Mouse (Mus musculus): ENCODE results near the gene Kifc1. TPM values are rescaled to one million over a fixed set of nuclear protein-coding genes. Genes with fewer than 3 reads are reported as not detected.
A peak's percentile ranks its signal among the peaks of the same experiment; 100 is the strongest.

Kifc1 gene
- 4.5 and 5.4 TPM in 2 replicates for polyA plus RNA-seq (2014; fragmentation: Nextera tagmentation; extraction: Ambion mirVana)

DNA sequence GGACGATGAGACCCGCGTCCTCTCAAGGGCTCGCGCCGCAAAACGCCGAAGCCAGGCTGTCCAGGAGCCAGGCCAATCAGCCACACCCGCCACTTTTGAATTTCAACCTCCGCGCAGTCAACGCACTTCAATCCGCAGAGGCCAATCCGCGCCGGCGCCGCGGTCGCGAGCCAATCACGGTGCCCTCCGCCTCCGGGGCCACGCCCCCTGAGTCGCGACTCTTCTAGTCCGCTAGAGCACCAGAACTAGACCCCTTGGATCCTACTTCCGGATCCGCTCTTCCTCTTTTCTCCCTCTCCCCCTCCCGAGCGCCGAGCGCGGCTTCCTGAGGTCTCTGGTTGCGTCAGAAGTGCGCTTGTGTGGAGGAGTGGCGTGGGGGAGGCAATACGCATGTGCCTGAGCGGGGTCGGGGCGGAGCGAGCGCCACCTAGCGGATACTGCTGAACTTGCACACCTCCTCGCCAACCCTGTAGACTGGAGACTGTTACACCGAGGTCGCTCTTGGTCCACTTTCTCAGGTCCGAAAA lies at the start of gene Kifc1:
TSS of gene Kifc1 (minus strand) at position 129 of the 527 bp plus-strand sequence.
- peaks cover 15% of the 10 kb centered on the region for H3K36me3 ChIP-seq (ENCODE audit: control insufficient read depth, insufficient read depth, low read length)
- H3K9me3 ChIP-seq (ENCODE audit: control insufficient read depth, low read length) = no peaks in the 10 kb centered on the region
- peaks cover 0 to 2% of the 10 kb centered on the region in 2 experiments; a peak in 3 of 4 replicates for H3K4me1 ChIP-seq (ENCODE audit: control insufficient read depth in 2 of 2, insufficient read depth in 2 of 2, low read length in 2 of 2)
- peak; percentile 99 for ATAC-seq (ENCODE audit: insufficient number of reproducible peaks, insufficient read depth, low FRiP score, low read depth)
- peak within 1 kb of the TSS; percentile 79 for H3K9ac ChIP-seq (ENCODE audit: low read length)
- under 1% methylated on average over 49 of the region's 49 CpGs for WGBS
- peak within 1 kb of the TSS; percentile 64 to 66 for H3K4me3 ChIP-seq (ENCODE audit: control insufficient read depth in 1 of 2, insufficient read depth in 1 of 2, low read depth in 1 of 2, low read length in 2 of 2)
- no peaks in the 10 kb centered on the region for H3K27me3 ChIP-seq (ENCODE audit: control insufficient read depth, insufficient read depth, low read length)
- peak within 1 kb of the TSS; percentile 51 to 59; a peak in 2 of 4 replicates for H3K27ac ChIP-seq (replicated peaks in 1 of 2; ENCODE audit: control insufficient read depth in 1 of 2, insufficient read depth in 1 of 2, low read depth in 2 of 2, low read length in 2 of 2)
- peak within 1 kb of the TSS; percentile 69 for H3K4me2 ChIP-seq (ENCODE audit: low read length)

- ATAC-seq (ENCODE audit: insufficient number of reproducible peaks, insufficient read depth, low FRiP score, low read depth) = no peak
- Histone ChIP-seq H3K27ac (replicated peaks in 1 of 2; ENCODE audit: control insufficient read depth in 1 of 2, insufficient read depth in 1 of 2, low read depth in 2 of 2, low read length in 2 of 2) (no peak overlapping the region), H3K9me3 (ENCODE audit: control insufficient read depth, low read length) (no peaks in the 10 kb centered on the region), H3K36me3 (ENCODE audit: control insufficient read depth, insufficient read depth, low read length) (peaks cover 57% of the 10 kb centered on the region), H3K4me1 (ENCODE audit: control insufficient read depth in 2 of 2, insufficient read depth in 2 of 2, low read length in 2 of 2) (peaks cover 8 to 19% of the 10 kb centered on the region in 2 experiments), H3K9ac (ENCODE audit: low read length) (no peak overlapping the region), H3K4me2 (ENCODE audit: low read length) (no peak overlapping the region), H3K27me3 (ENCODE audit: control insufficient read depth, insufficient read depth, low read length) (no peaks in the 10 kb centered on the region), H3K4me3 (ENCODE audit: control insufficient read depth in 1 of 2, insufficient read depth in 1 of 2, low read depth in 1 of 2, low read length in 2 of 2) (no peak overlapping the region)
- WGBS = 74% methylated on average over 11 of the region's 11 CpGs
Observed at GRCm38 (mm10) chr17:33938783-33939182, 48.3 kb upstream of the Kifc1 start.

GRCm38 (mm10) chr17:33936993-33937392 lies 46.5 kb upstream of the Kifc1 start:
- H3K4me2 ChIP-seq (ENCODE audit: low read length) = no peak overlapping the region
- H3K4me1 ChIP-seq (ENCODE audit: control insufficient read depth in 2 of 2, insufficient read depth in 2 of 2, low read length in 2 of 2) = peaks cover 8 to 19% of the 10 kb centered on the region in 2 experiments
- H3K9me3 ChIP-seq (ENCODE audit: control insufficient read depth, low read length) = no peaks in the 10 kb centered on the region
- H3K4me3 ChIP-seq (ENCODE audit: control insufficient read depth in 1 of 2, insufficient read depth in 1 of 2, low read depth in 1 of 2, low read length in 2 of 2) = no peak overlapping the region
- 87% methylated on average over 15 of the region's 15 CpGs for WGBS
- H3K9ac ChIP-seq (ENCODE audit: low read length) = no peak overlapping the region
- H3K36me3 ChIP-seq (ENCODE audit: control insufficient read depth, insufficient read depth, low read length) = peaks cover 63% of the 10 kb centered on the region
- H3K27me3 ChIP-seq (ENCODE audit: control insufficient read depth, insufficient read depth, low read length) = no peaks in the 10 kb centered on the region
- no peak for ATAC-seq (ENCODE audit: insufficient number of reproducible peaks, insufficient read depth, low FRiP score, low read depth)
- H3K27ac ChIP-seq (replicated peaks in 1 of 2; ENCODE audit: control insufficient read depth in 1 of 2, insufficient read depth in 1 of 2, low read depth in 2 of 2, low read length in 2 of 2) = no peak overlapping the region

DNA sequence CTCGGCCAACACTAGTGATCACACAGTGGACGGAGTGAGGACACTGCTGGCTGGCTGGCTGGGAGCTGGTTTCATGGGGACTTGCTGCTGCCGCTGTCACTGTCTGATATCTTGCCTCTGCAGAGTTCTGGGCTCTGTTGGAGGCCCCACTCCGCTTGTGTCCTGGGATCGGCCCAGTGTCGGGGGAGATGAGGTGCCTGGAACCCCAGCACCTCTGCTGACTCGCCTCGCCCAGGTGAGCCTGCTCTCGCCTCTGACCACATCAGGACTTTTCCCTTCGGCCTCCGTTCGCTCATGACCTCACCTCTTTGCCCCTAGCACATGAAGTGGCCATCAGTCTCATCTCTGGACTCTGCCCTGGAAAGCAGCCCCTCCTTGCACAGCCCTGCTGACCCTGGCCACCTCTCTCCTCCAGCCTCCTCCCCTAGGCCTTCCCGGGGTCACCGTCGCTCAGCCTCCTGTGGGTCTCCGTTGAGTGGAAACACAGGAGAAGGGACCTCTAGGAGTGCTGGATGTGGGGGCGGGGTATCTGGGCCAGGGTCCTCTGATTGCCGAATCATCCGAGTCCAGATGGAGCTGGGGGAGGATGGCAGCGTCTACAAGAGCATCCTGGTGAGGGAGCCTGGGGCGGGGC lies 45.1 kb upstream of the Kifc1 start:
- Histone ChIP-seq H3K4me3 (ENCODE audit: control insufficient read depth in 1 of 2, insufficient read depth in 1 of 2, low read depth in 1 of 2, low read length in 2 of 2) (no peak overlapping the region), H3K27me3 (ENCODE audit: control insufficient read depth, insufficient read depth, low read length) (no peaks in the 10 kb centered on the region), H3K4me2 (ENCODE audit: low read length) (no peak overlapping the region), H3K9ac (ENCODE audit: low read length) (no peak overlapping the region), H3K36me3 (ENCODE audit: control insufficient read depth, insufficient read depth, low read length) (peaks cover 66% of the 10 kb centered on the region), H3K27ac (replicated peaks in 1 of 2; ENCODE audit: control insufficient read depth in 1 of 2, insufficient read depth in 1 of 2, low read depth in 2 of 2, low read length in 2 of 2) (no peak overlapping the region), H3K4me1 (ENCODE audit: control insufficient read depth in 2 of 2, insufficient read depth in 2 of 2, low read length in 2 of 2) (peaks cover 11 to 19% of the 10 kb centered on the region in 2 experiments; a peak in 3 of 4 replicates), H3K9me3 (ENCODE audit: control insufficient read depth, low read length) (no peaks in the 10 kb centered on the region)
- WGBS = 82% methylated on average over 21 of the region's 21 CpGs
- no peak for ATAC-seq (ENCODE audit: insufficient number of reproducible peaks, insufficient read depth, low FRiP score, low read depth)

- H3K4me3 ChIP-seq (ENCODE audit: control insufficient read depth in 1 of 2, insufficient read depth in 1 of 2, low read depth in 1 of 2, low read length in 2 of 2) = no peak overlapping the region
- peaks cover 8 to 18% of the 10 kb centered on the region in 2 experiments; a peak in 3 of 4 replicates for H3K4me1 ChIP-seq (ENCODE audit: control insufficient read depth in 2 of 2, insufficient read depth in 2 of 2, low read length in 2 of 2)
- no peaks in the 10 kb centered on the region for H3K27me3 ChIP-seq (ENCODE audit: control insufficient read depth, insufficient read depth, low read length)
- H3K9ac ChIP-seq (ENCODE audit: low read length) = no peak overlapping the region
- H3K9me3 ChIP-seq (ENCODE audit: control insufficient read depth, low read length) = no peaks in the 10 kb centered on the region
- peaks cover 56% of the 10 kb centered on the region for H3K36me3 ChIP-seq (ENCODE audit: control insufficient read depth, insufficient read depth, low read length)
- H3K4me2 ChIP-seq (ENCODE audit: low read length) = no peak overlapping the region
- no peak for ATAC-seq (ENCODE audit: insufficient number of reproducible peaks, insufficient read depth, low FRiP score, low read depth)
- WGBS = 91% methylated on average over 15 of the region's 15 CpGs
- H3K27ac ChIP-seq (replicated peaks in 1 of 2; ENCODE audit: control insufficient read depth in 1 of 2, insufficient read depth in 1 of 2, low read depth in 2 of 2, low read length in 2 of 2) = no peak overlapping the region
Observed at GRCm38 (mm10) chr17:33932970-33933369, 42.5 kb upstream of the Kifc1 start.

- Histone ChIP-seq H3K4me1 (ENCODE audit: control insufficient read depth in 2 of 2, insufficient read depth in 2 of 2, low read length in 2 of 2) (peaks cover 8 to 18% of the 10 kb centered on the region in 2 experiments; a peak in 3 of 4 replicates), H3K9me3 (ENCODE audit: control insufficient read depth, low read length) (no peaks in the 10 kb centered on the region), H3K4me3 (ENCODE audit: control insufficient read depth in 1 of 2, insufficient read depth in 1 of 2, low read depth in 1 of 2, low read length in 2 of 2) (no peak overlapping the region), H3K27ac (replicated peaks in 1 of 2; ENCODE audit: control insufficient read depth in 1 of 2, insufficient read depth in 1 of 2, low read depth in 2 of 2, low read length in 2 of 2) (no peak overlapping the region), H3K36me3 (ENCODE audit: control insufficient read depth, insufficient read depth, low read length) (peaks cover 53% of the 10 kb centered on the region), H3K9ac (ENCODE audit: low read length) (no peak overlapping the region), H3K4me2 (ENCODE audit: low read length) (no peak overlapping the region), H3K27me3 (ENCODE audit: control insufficient read depth, insufficient read depth, low read length) (no peaks in the 10 kb centered on the region)
- WGBS = 86% methylated on average over 14 of the region's 14 CpGs
- ATAC-seq (ENCODE audit: insufficient number of reproducible peaks, insufficient read depth, low FRiP score, low read depth) = no peak
Observed at GRCm38 (mm10) chr17:33932448-33932847, 42.0 kb upstream of the Kifc1 start.

DNA sequence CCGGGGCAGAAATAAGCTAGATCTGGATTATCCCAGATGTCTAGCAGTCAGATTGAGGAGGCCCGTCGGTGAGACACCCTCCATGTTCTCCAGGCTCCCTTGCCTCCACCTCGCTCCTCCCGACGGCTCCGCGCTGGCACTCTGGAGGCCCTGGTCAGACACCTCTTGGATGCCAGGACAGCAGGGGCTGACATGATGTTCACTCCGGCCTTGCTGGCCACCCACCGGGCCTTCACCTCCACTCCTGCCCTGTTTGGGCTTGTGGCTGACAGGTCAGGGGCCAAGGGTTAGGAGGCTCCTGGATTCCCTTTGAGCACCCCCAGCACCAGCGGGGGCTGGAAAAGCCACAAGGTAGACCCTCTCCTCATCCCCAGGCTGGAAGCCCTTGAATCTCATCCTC lies 41.5 kb upstream of the Kifc1 start:
- H3K9ac ChIP-seq (ENCODE audit: low read length) = no peak overlapping the region
- peaks cover 8 to 18% of the 10 kb centered on the region in 2 experiments; a peak in 3 of 4 replicates for H3K4me1 ChIP-seq (ENCODE audit: control insufficient read depth in 2 of 2, insufficient read depth in 2 of 2, low read length in 2 of 2)
- 91% methylated on average over 11 of the region's 11 CpGs for WGBS
- no peak overlapping the region for H3K4me2 ChIP-seq (ENCODE audit: low read length)
- no peak overlapping the region for H3K27ac ChIP-seq (replicated peaks in 1 of 2; ENCODE audit: control insufficient read depth in 1 of 2, insufficient read depth in 1 of 2, low read depth in 2 of 2, low read length in 2 of 2)
- H3K36me3 ChIP-seq (ENCODE audit: control insufficient read depth, insufficient read depth, low read length) = peaks cover 52% of the 10 kb centered on the region
- no peak for ATAC-seq (ENCODE audit: insufficient number of reproducible peaks, insufficient read depth, low FRiP score, low read depth)
- H3K9me3 ChIP-seq (ENCODE audit: control insufficient read depth, low read length) = no peaks in the 10 kb centered on the region
- H3K27me3 ChIP-seq (ENCODE audit: control insufficient read depth, insufficient read depth, low read length) = no peaks in the 10 kb centered on the region
- H3K4me3 ChIP-seq (ENCODE audit: control insufficient read depth in 1 of 2, insufficient read depth in 1 of 2, low read depth in 1 of 2, low read length in 2 of 2) = no peak overlapping the region

All from heart, embryonic 14.5 days (tissue).